Mouse (Mus musculus): ENCODE data around the gene Slfn9. TPM values are rescaled to one million over a fixed set of nuclear protein-coding genes. Genes with fewer than 3 reads are reported as not detected.
"Not testable (repeated sequence)": the region's sequence is repeated elsewhere in the genome, so short reads cannot be mapped to it uniquely, and the experiment has no call there.

Gene Slfn9
- total RNA-seq, 1 experiment: 10.9 TPM

DNA sequence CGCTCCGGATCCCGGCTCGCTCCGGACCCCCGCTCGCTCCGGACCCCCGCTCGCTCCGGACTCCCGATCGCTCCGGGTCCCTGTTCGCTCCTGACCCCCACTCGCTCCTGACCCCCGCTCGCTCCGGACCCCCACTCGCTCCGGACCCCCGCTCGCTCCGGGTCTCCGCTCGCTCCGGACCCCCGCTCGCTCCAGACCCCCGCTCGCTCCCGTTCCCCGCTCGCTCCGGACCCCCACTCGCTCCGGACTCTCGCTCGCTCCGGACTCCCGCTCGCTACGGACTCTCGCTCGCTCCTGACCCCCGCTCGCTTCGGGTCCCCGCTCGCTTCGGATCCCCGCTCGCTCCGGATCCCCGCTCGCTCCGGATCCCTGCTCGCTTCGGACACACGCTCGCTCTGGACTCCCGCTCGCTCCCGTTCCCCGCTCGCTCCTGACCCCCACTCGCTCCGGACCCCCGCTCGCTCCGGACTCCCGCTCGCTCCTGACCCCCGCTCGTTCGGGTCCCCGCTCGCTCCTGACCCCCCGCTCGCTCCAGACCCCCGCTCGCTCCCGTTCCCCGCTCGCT is 61.2 kb downstream of the Slfn9 start:
- H3K36me3 ChIP-seq (ENCODE audit: control insufficient read depth, insufficient read depth, low read length, poor library complexity, severe bottlenecking); H3K4me1 ChIP-seq (ENCODE audit: control insufficient read depth in 2 of 2, insufficient read depth in 2 of 2, low read length in 2 of 2, poor library complexity in 1 of 2); H3K9ac ChIP-seq (ENCODE audit: insufficient read depth, low read depth, low read length, poor library complexity, severe bottlenecking); H3K27ac ChIP-seq (ENCODE audit: insufficient read depth, low read depth, low read length, poor library complexity, severe bottlenecking); in situ Hi-C loops (cut with MboI; ENCODE audit: low sequenced_read_pairs in 2 of 2, unreplicated experiment in 2 of 2); H3K9me3 ChIP-seq (ENCODE audit: control insufficient read depth, insufficient read depth, low read depth, low read length): not testable (repeated sequence)
- peak; percentile 44 for DNase-seq (ENCODE audit: low read depth, low spot score)
- H3K4me3 ChIP-seq (ENCODE audit: insufficient read depth in 1 of 2, low read depth in 1 of 2, low read length in 2 of 2, poor library complexity in 1 of 2, severe bottlenecking in 1 of 2): peak overlapping the region; percentile 57 to 64

GRCm38 (mm10) chr11:82929633-82929950 is 62.0 kb downstream of the Slfn9 start:
- in situ Hi-C loops (cut with MboI; ENCODE audit: low sequenced_read_pairs in 2 of 2, unreplicated experiment in 2 of 2): no loop called here
- Histone ChIP-seq H3K36me3 (ENCODE audit: control insufficient read depth, insufficient read depth, low read length, poor library complexity, severe bottlenecking) (no peaks in the 10 kb centered on the region), H3K4me3 (ENCODE audit: insufficient read depth in 1 of 2, low read depth in 1 of 2, low read length in 2 of 2, poor library complexity in 1 of 2, severe bottlenecking in 1 of 2) (no peak overlapping the region)

DNA sequence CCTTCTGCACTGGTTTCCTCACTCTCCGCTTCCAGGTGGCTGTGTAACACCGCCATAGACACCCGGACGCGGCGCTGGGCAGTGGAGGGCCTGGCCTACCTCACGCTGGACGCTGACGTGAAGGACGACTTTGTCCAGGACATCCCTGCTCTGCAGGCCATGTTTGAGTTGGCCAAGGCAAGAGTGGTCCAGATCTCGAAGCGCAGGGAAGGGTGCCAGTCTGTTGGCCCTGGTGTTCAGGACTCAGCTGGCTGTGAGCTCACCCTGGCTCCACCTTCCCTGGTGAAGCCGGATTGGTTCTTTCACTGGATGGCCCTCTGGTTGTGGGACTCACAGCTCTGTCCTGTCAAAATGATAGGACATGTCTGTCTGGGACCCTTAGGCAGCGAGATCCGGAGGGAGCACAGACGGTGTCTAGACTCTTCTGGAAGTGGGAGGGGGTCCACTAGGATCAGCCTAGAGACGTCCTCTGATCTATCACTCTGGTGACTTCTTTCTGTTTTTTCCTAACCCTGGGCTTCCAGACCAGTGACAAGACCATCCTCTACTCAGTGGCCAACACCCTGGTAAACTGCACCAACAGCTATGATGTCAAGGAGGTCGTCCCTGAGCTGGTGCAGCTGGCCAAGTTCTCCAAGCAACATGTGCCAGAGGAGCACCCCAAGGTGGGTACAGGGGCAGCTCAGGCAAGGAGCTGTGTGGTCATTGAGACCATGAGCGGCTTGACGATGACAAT is 62.6 kb downstream of the Slfn9 start:
- Histone ChIP-seq H3K27ac (ENCODE audit: insufficient read depth, low read depth, low read length, poor library complexity, severe bottlenecking) (no peak overlapping the region), H3K36me3 (ENCODE audit: control insufficient read depth, insufficient read depth, low read length, poor library complexity, severe bottlenecking) (no peaks in the 10 kb centered on the region), H3K9ac (ENCODE audit: insufficient read depth, low read depth, low read length, poor library complexity, severe bottlenecking) (no peak overlapping the region), H3K4me3 (ENCODE audit: insufficient read depth in 1 of 2, low read depth in 1 of 2, low read length in 2 of 2, poor library complexity in 1 of 2, severe bottlenecking in 1 of 2) (no peak overlapping the region), H3K9me3 (ENCODE audit: control insufficient read depth, insufficient read depth, low read depth, low read length) (no peaks in the 10 kb centered on the region), H3K4me1 (ENCODE audit: control insufficient read depth in 2 of 2, insufficient read depth in 2 of 2, low read length in 2 of 2, poor library complexity in 1 of 2) (peaks cover 0 to 5% of the 10 kb centered on the region in 2 experiments; a peak in 1 of 4 replicates)
- TF ChIP-seq ZNF384 (IDR thresholded peaks at IDR 0.05; ENCODE audit: low read depth, low read length) (no peak), HCFC1 (IDR thresholded peaks at IDR 0.05; ENCODE audit: borderline replicate concordance, insufficient read depth, low read length) (no peak)
- DNase-seq (ENCODE audit: low read depth, low spot score): no peak
- in situ Hi-C loops (cut with MboI; ENCODE audit: low sequenced_read_pairs in 2 of 2, unreplicated experiment in 2 of 2): no loop called here

More at GRCm38 (mm10) chr11:82929633-82929950, 62.0 kb downstream of the Slfn9 start:
- TF ChIP-seq ZC3H11A (IDR thresholded peaks at IDR 0.05; ENCODE audit: borderline replicate concordance, low read depth, low read length): no peak
- TF ChIP-seq ZNF384 (IDR thresholded peaks at IDR 0.05; ENCODE audit: low read depth, low read length): no peak
- no peak for TF ChIP-seq CHD2 (IDR thresholded peaks at IDR 0.05; ENCODE audit: low read depth, low read length)
- TF ChIP-seq HCFC1 (IDR thresholded peaks at IDR 0.05; ENCODE audit: borderline replicate concordance, insufficient read depth, low read length): no peak
- no peak for TF ChIP-seq MAFK (IDR thresholded peaks at IDR 0.05; ENCODE audit: insufficient read depth, low read depth, low read length)
- Histone ChIP-seq H3K9ac (ENCODE audit: insufficient read depth, low read depth, low read length, poor library complexity, severe bottlenecking) (no peak overlapping the region), H3K4me1 (ENCODE audit: control insufficient read depth in 2 of 2, insufficient read depth in 2 of 2, low read length in 2 of 2, poor library complexity in 1 of 2) (peaks cover 0 to 5% of the 10 kb centered on the region in 2 experiments; a peak in 1 of 4 replicates), H3K27ac (ENCODE audit: insufficient read depth, low read depth, low read length, poor library complexity, severe bottlenecking) (no peak overlapping the region), H3K9me3 (ENCODE audit: control insufficient read depth, insufficient read depth, low read depth, low read length) (no peaks in the 10 kb centered on the region)
- DNase-seq (ENCODE audit: low read depth, low spot score): no peak

Other genes starting within 250 kb of the Slfn9 start
- gene Cct6b, start 227.5 kb downstream of the Slfn9 start, total RNA-seq (2012; rRNA removed): 0.63 and 0.98 TPM in 2 replicates
- 24.6 and 34.8 TPM in 2 replicates for gene Zfp830, start 227.5 kb downstream of the Slfn9 start, total RNA-seq (2012; rRNA removed)
- gene Lig3, start 210.7 kb downstream of the Slfn9 start, total RNA-seq (2012; rRNA removed): 66.5 and 79.1 TPM in 2 replicates
- gene Rffl, start 120.6 kb downstream of the Slfn9 start, total RNA-seq (2012; rRNA removed): 6.5 and 9.0 TPM in 2 replicates
- 8.2 and 9.1 TPM in 2 replicates for gene Rad51d, start 101.2 kb downstream of the Slfn9 start, total RNA-seq (2012; rRNA removed)
- 0.16 TPM in 1 of 2 replicates, not detected in the other for gene Fndc8, start 99.7 kb downstream of the Slfn9 start, total RNA-seq (2012; rRNA removed)
- 61.5 and 97.9 TPM in 2 replicates for gene Nle1, start 83.4 kb downstream of the Slfn9 start, total RNA-seq (2012; rRNA removed)
- 2.3 and 3.6 TPM in 2 replicates for gene Unc45b, start 81.3 kb downstream of the Slfn9 start, total RNA-seq (2012; rRNA removed)
- 9.4 and 12.1 TPM in 2 replicates for gene Slfn5, start 40.5 kb downstream of the Slfn9 start, total RNA-seq (2012; rRNA removed)
- gene Slfn8, start 29.0 kb upstream of the Slfn9 start, total RNA-seq (2012; rRNA removed): 2.3 and 2.4 TPM in 2 replicates
- 0.26 and 2.0 TPM in 2 replicates for gene Slfn2, start 73.3 kb upstream of the Slfn9 start, total RNA-seq (2012; rRNA removed)
- not detected in 2 replicates for gene Slfn1, start 125.0 kb upstream of the Slfn9 start, total RNA-seq (2012; rRNA removed)
- 0.58 and 1.3 TPM in 2 replicates for gene Slfn4, start 183.4 kb upstream of the Slfn9 start, total RNA-seq (2012; rRNA removed)
- gene Slfn3, start 199.5 kb upstream of the Slfn9 start, total RNA-seq (2012; rRNA removed): 2.4 and 3.3 TPM in 2 replicates

Measured in ES-E14 (cell line).